Mouse (Mus musculus): ENCODE data around the gene Casc4.

GRCm38 (mm10) chr2:121956224-121957018 is 89.7 kb downstream of the Casc4 start:
- TF ChIP-seq CTCF (IDR thresholded peaks at IDR 0.05; ENCODE audit: low read depth) = no peak
- no peak for TF ChIP-seq EP300 (IDR thresholded peaks at IDR 0.05; ENCODE audit: low read depth)

Data from liver, embryonic 14.5 days (tissue).